ENCODE assay signal across 7 mouse cellular contexts in the genomic region with DNA sequence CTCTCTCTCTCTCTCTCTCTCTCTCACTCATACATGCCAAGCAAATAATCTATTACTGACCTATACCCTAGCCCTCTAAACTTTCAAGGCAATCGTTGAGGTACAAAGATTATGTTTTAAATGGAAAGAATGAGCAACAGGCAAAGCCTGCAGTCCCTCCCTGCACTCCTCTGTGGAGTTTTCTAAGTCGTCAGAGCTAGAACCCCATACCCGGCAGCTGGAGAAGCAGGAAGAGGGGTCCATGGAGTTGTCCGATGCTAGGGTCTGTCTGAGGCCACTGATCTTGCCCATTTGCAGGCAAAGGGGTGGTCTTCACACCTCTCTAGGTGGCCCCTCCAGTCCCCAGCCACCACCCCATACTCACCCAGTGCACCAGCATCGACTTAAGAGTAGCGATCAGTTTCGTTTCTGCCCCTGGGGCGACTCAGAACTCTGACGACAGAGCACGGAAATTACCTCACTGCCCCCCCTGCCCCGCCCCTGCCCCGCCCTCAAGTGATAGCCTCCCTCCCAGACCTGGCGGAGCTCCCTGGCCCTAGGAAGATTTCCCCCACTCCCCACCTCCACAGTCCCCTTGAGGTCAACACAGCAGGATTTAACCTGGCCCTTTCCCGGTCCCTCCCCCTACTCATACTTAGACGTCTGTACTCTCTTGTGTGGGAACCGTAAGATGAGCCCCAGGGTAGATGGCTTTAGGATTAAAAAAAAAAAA. TPM values are rescaled to one million over a fixed set of nuclear protein-coding genes. Genes with fewer than 3 reads are reported as not detected.
DNase-seq lines count a peak whose midpoint lies in the region.

TSS of gene Helz2 (minus strand) at position 426 of the 712 bp plus-strand sequence.

- peaks cover 23% of the 10 kb centered on the region for H3K4me1 ChIP-seq in brown adipose tissue, adult 24 weeks (ENCODE audit: control insufficient read depth, insufficient read depth, insufficient read length, low read length)

- H3K27ac ChIP-seq in brown adipose tissue, adult 24 weeks (replicated peaks; ENCODE audit: low read depth, low read length): peak within 1 kb of the TSS; percentile 91

- H3K4me3 ChIP-seq in brown adipose tissue, adult 24 weeks (ENCODE audit: insufficient read depth, low read depth, low read length): peak within 1 kb of the TSS; percentile 84

- peak; percentile 45 for DNase-seq in MEL-GATA-1-ER (ENCODE audit: extremely low read depth, low read depth)
- peak; percentile 64 for DNase-seq in heart, adult 8-10 months (ENCODE audit: low spot score)
- DNase-seq in kidney, adult 8-10 months: peak; percentile 41
- DNase-seq in lung, postnatal 10 days: peak; percentile 63
- DNase-seq in spleen, adult 18-20 months: peak; percentile 59 to 63
- DNase-seq in cerebellum, postnatal 4 days (ENCODE audit: low spot score in 2 of 2): no peak

RNA-seq across cellular contexts. Expression of gene Helz2, which starts in this region (rescaled TPM):
- 4.0 and 5.4 TPM in 2 replicates for polyA plus RNA-seq in brown adipose tissue, adult 24 weeks (2012; ENCODE audit: insufficient read depth, insufficient read length, missing spikeins)
- 1 to 10 TPM; 7.9 to 9.5 (median 9.0) TPM for total RNA-seq in heart, adult 8-10 months (2022)

Comparison
In these comparisons a context has a peak if more than half of its experiments do, and no peak if none do; other contexts are left out.
1. DNase-seq: peak in MEL-GATA-1-ER (single experiment), heart, adult 8-10 months (single experiment), kidney, adult 8-10 months (2 of 2), lung, postnatal 10 days (single experiment) and spleen, adult 18-20 months (2 of 2); none in cerebellum, postnatal 4 days (0 of 2).